Mouse (Mus musculus) neural tube, embryonic 11.5 days (tissue): ENCODE results near the gene Slc35c1. TPM values are rescaled to one million over a fixed set of nuclear protein-coding genes. Genes with fewer than 3 reads are reported as not detected.
A peak's percentile ranks its signal among the peaks of the same experiment; 100 is the strongest.

Experiments
- ATAC-seq: fragments of 200-750 bp; cut with Nextera tagmentation; 2 replicates; pipeline ENCODE4 v1.8.0; 2017; ENCODE audit warnings: moderate number of reproducible peaks, mild to moderate bottlenecking, moderate TSS enrichment, moderate library complexity; ENCODE audit not compliant: insufficient read depth, low FRiP score, low TSS enrichment
- DNase-seq: peaks from one replicate; pipeline ENCODE4 v3.0.0-alpha.2; 2015; ENCODE audit warnings: low spot score
- H3K27ac ChIP-seq: fragments of 300-500 bp; sonication (generic); 2 replicates; pipeline ENCODE4 v1.5.1; 2014; ENCODE audit warnings: low read depth, mild to moderate bottlenecking, low read length
- H3K27me3 ChIP-seq: fragments of 300-500 bp; sonication (generic); 2 replicates; pipeline ENCODE4 v1.6.1; 2014; ENCODE audit warnings: mild to moderate bottlenecking, low read length, mixed read lengths; ENCODE audit not compliant: control insufficient read depth, insufficient read depth
- H3K36me3 ChIP-seq: fragments of 300-500 bp; sonication (generic); 2 replicates; pipeline ENCODE4 v1.6.1; 2014; ENCODE audit warnings: mild to moderate bottlenecking, low read length, moderate library complexity, mixed read lengths; ENCODE audit not compliant: control insufficient read depth, insufficient read depth
- H3K4me1 ChIP-seq: fragments of 300-500 bp; sonication (generic); 2 replicates; pipeline ENCODE4 v1.6.1; 2014; ENCODE audit warnings: low read length, mixed read lengths; ENCODE audit not compliant: control insufficient read depth, insufficient read depth
- H3K4me2 ChIP-seq: fragments of 300-500 bp; sonication (generic); 2 replicates; pipeline ENCODE4 v1.6.1; 2014; ENCODE audit warnings: low read depth, mild to moderate bottlenecking, moderate library complexity
- H3K4me3 ChIP-seq: fragments of 300-500 bp; sonication (generic); 2 replicates; pipeline ENCODE4 v1.5.1; 2014; ENCODE audit warnings: low read depth, low read length
- H3K9ac ChIP-seq: fragments of 300-500 bp; sonication (generic); 2 replicates; pipeline ENCODE4 v1.6.1; 2014; ENCODE audit warnings: mild to moderate bottlenecking, low read length
- H3K9me3 ChIP-seq: fragments of 300-500 bp; sonication (generic); 2 replicates; pipeline ENCODE4 v1.6.1; 2016; ENCODE audit warnings: low read length; ENCODE audit not compliant: control insufficient read depth
- WGBS: fragments of 180-500 bp; shearing (Covaris S2); extraction: QIAGEN DNeasy Blood & Tissue Kit; methylation state at CpG from one replicate; pipeline ENCODE4 v1.1.7; 2014; 5-methylcytosine and 5-hydroxymethylcytosine counted together
- polyA plus RNA-seq: library from polyadenylated mRNA; unstranded; fragments of >200 nt; fragmentation: Nextera tagmentation; extraction: Ambion mirVana; gene quantifications from 2 replicates; pipeline ENCODE4 v1.2.1, GENCODE M21; 2014

Gene Slc35c1
- polyA plus RNA-seq, 1 experiment from 2014 or later, result 12.7 TPM

GRCm38 (mm10) chr2:92435023-92435422 lies 25.3 kb downstream of the Slc35c1 start:
- Histone ChIP-seq H3K27ac (no peak overlapping the region), H3K9me3 (no peaks in the 10 kb centered on the region), H3K4me3 (no peak overlapping the region), H3K4me1 (peaks cover 24% of the 10 kb centered on the region), H3K36me3 (no peaks in the 10 kb centered on the region), H3K4me2 (no peak overlapping the region), H3K27me3 (no peaks in the 10 kb centered on the region), H3K9ac (no peak overlapping the region)
- ATAC-seq (no peak), DNase-seq (no peak)
- WGBS, result 59% methylated on average over 6 of the region's 6 CpGs

DNA sequence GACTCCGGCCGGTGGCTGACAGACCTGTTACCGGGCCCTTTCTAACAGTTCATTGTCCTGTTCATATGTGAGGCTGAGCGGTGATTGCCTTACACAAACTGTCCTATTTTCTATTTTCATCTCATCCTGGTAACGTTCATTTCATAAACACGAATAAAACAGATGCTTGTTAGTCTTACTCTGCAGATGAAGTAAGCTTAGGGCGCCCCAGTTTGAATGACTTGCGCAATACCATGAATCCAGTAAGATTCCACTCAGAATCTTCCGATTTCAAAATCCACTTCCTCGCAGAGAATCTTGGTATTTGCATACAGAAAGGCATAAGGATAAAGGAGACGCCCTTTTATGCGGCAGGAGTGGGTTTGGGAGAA lies 26.0 kb downstream of the Slc35c1 start:
- 10% methylated on average over 12 of the region's 12 CpGs for WGBS
- no peak for ATAC-seq
- peaks cover 24% of the 10 kb centered on the region for H3K4me1 ChIP-seq

GRCm38 (mm10) chr2:92433578-92434374 lies 26.6 kb downstream of the Slc35c1 start, which contains the start of gene Cry2:
Gene Cry2 (minus strand): TSS chr2:92434043.
- 0 out of 2 replicates have a peak within 1 kb of the TSS, but pooled peaks have one; percentile 67 for H3K27ac ChIP-seq
- ATAC-seq, result peak; percentile 99
- under 1% methylated on average over 61 of the region's 76 CpGs for WGBS

More for the DNA sequence above, 26.0 kb downstream of the Slc35c1 start:
- H3K27ac ChIP-seq, result no peak overlapping the region
- no peaks in the 10 kb centered on the region for H3K9me3 ChIP-seq
- H3K36me3 ChIP-seq, result no peaks in the 10 kb centered on the region
- DNase-seq, result no peak
- peak overlapping the region; percentile 88 for H3K4me2 ChIP-seq
- H3K9ac ChIP-seq, result peak overlapping the region; percentile 41
- no peaks in the 10 kb centered on the region for H3K27me3 ChIP-seq
- peak overlapping the region; percentile 82 for H3K4me3 ChIP-seq

DNA sequence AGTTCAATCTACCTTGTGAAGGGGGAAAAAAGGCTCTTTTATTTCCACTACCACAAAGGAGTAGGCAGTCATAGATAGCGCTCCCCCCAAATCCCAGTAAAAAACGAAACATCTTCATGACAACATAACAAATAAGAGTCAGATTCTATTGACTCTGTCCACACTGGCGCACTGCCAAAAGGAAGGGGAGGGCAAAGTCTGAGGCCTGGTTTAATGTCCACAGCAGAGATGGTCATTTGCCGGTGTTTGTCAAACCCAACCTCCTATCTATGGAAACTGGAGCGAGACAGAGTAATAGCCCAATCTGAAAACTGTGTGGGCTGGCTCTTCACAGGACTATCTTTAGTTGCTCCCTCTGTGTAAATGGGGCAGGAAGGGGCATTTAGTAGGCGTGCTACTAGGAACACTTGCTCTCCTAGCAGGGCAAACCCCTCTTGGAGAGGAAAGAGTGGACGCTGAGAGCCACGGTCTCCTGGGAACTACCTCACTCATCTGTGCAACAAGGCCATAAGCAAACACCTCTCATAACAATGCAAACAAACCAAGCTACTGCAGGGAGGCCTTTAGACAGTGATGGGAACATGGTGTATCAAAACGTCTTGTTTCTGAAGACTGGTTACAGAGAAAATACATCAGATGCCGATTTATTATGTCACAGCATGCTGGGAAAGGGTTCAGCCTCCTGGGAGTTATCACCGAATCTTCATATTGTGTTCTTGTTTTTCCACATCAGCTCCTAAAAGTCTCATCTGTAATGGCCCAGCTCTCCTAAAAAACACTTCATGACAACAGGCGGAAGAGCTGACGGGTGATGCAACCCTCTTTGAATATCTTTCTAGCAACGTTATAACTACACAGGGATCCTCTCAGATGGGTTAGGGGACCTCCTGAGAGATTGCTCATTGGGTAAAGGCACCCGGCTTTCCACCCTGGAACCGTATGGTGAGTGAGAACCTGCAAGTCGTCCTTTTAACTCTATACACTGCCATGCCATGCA lies 27.7 kb downstream of the Slc35c1 start:
- peak overlapping the region; percentile 82 for H3K4me3 ChIP-seq
- DNase-seq (no peak), ATAC-seq (no peak)
- H3K4me2 ChIP-seq, result peak overlapping the region; percentile 88
- 53% methylated on average over 17 of the region's 17 CpGs for WGBS
- H3K9ac ChIP-seq, result peak overlapping the region; percentile 77
- no peaks in the 10 kb centered on the region for H3K27me3 ChIP-seq
- H3K36me3 ChIP-seq, result no peaks in the 10 kb centered on the region
- H3K4me1 ChIP-seq, result peaks cover 24% of the 10 kb centered on the region
- no peak overlapping the region for H3K27ac ChIP-seq
- no peaks in the 10 kb centered on the region for H3K9me3 ChIP-seq

More at GRCm38 (mm10) chr2:92433578-92434374, 26.6 kb downstream of the Slc35c1 start, which contains the start of gene Cry2:
- Histone ChIP-seq H3K27me3 (no peaks in the 10 kb centered on the region), H3K9ac (peak within 1 kb of the TSS; percentile 77), H3K4me1 (peaks cover 24% of the 10 kb centered on the region), H3K4me3 (peak within 1 kb of the TSS; percentile 82), H3K9me3 (no peaks in the 10 kb centered on the region), H3K36me3 (no peaks in the 10 kb centered on the region), H3K4me2 (peak within 1 kb of the TSS; percentile 88)
- peak; percentile 99 for DNase-seq

- ATAC-seq (no peak), DNase-seq (no peak)
- Histone ChIP-seq H3K4me3 (peak overlapping the region; percentile 82), H3K9ac (no peak overlapping the region; the same call in 1 of the 2 replicates), H3K27ac (no peak overlapping the region), H3K4me2 (peak overlapping the region; percentile 88), H3K9me3 (no peaks in the 10 kb centered on the region), H3K36me3 (no peaks in the 10 kb centered on the region), H3K4me1 (peaks cover 24% of the 10 kb centered on the region), H3K27me3 (no peaks in the 10 kb centered on the region)
- 48% methylated on average over 11 of the region's 11 CpGs for WGBS
Measured at GRCm38 (mm10) chr2:92431611-92432179, 28.6 kb downstream of the Slc35c1 start.

DNA sequence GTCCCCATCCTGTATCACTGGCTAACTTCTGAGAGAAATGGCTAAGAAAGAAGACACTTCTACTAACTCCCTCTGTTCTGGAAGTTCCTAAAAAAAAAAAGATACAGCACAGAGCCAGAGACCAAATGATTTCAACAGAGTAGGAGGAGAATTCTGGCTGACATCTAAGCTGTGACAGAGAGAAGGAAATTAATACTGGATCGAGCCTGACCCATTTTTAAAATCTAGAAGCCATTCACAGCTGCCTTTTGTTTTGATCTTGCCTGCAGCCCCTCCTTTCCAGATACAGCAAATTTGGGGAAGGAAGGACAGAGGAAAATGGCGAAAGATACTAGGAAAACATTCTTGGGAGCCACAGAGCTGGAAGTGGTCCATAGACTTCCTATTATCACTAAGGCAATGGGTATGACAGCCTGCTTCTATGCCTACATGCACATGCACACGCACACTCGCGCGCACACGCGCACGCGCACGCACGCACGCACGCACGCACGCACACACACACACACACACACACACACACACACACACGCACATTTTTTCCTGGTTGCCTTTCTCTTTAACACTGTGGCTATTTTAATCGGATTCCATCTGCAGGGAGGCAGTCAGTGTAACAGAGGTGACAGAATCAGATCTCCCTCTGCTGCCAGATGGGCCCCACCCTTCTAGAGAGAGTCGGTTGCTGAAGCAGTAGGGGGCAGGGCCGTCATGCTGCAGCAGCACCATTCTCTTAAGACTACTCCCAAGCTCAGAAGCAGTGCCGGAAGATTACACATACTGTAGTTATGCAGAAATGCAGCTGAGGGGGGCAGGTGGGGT lies 29.4 kb downstream of the Slc35c1 start:
- 68% methylated on average over 21 of the region's 21 CpGs for WGBS
- Histone ChIP-seq H3K4me1 (peaks cover 24% of the 10 kb centered on the region), H3K9ac (no peak overlapping the region), H3K27me3 (no peaks in the 10 kb centered on the region), H3K9me3 (no peaks in the 10 kb centered on the region), H3K36me3 (no peaks in the 10 kb centered on the region), H3K4me3 (peak overlapping the region; percentile 82), H3K27ac (0 out of 2 replicates have a peak overlapping the region, but pooled peaks have one; percentile 10), H3K4me2 (peak overlapping the region; percentile 88)
- no peak for ATAC-seq
- peak; percentile 44 for DNase-seq

- no peak for ATAC-seq
- H3K4me2 ChIP-seq, result no peak overlapping the region
Measured at GRCm38 (mm10) chr2:92430089-92430488, 30.2 kb downstream of the Slc35c1 start.

More at GRCm38 (mm10) chr2:92430089-92430488, 30.2 kb downstream of the Slc35c1 start:
- Histone ChIP-seq H3K9ac (no peak overlapping the region), H3K9me3 (no peaks in the 10 kb centered on the region), H3K36me3 (no peaks in the 10 kb centered on the region), H3K27ac (no peak overlapping the region), H3K4me3 (no peak overlapping the region), H3K4me1 (peaks cover 24% of the 10 kb centered on the region), H3K27me3 (no peaks in the 10 kb centered on the region)
- WGBS, result 88% methylated on average over 2 of the region's 2 CpGs
- DNase-seq, result no peak
